Mouse (Mus musculus) cortical plate, adult 2 months (tissue): ENCODE measurements around the gene Ubac2.

Source experiments
- CTCF ChIP-seq: fragments of 200-500 bp; IDR thresholded peaks from 2 replicates; pipeline ENCODE4 v1.5.1; 2011; ENCODE audit warnings: mild to moderate bottlenecking, control low read depth, low read length; ENCODE audit not compliant: insufficient read depth; ENCODE audit errors: extremely low read depth
- POLR2A ChIP-seq: fragments of 200-500 bp; IDR thresholded peaks from 2 replicates; pipeline ENCODE4 v1.6.1; 2011; ENCODE audit warnings: mild to moderate bottlenecking, low read length, control low read depth; ENCODE audit not compliant: insufficient read depth; ENCODE audit errors: extremely low read depth

DNA sequence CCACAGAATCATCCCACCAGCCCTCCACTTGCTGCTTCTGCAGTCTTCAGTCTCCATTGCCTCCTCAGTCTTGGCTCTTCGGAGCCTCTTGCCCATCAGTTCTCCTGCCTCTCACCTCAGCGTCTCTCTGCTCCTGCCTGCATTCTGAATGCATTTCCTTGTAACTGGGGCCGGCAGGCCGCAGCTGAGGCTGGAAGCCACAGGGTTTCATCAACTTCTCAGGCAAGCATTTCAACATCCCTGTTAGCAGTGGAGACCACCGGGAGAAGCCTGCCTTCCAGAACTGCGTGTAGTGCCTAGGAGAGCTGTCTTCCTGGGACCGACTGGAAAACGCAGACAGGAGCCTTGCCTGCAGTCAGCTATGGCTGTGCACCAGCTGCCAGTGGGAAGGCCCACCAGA lies 169.4 kb downstream of the Ubac2 start:
- TF ChIP-seq POLR2A, result no peak
- TF ChIP-seq CTCF, result no peak
